ENCODE assay signal across 18 mouse cellular contexts in genomic region chr11:68324863-68325262, GRCm38 (mm10).
"Had no signal": no experiment of that assay in that cellular context is flagged by ENCODE, and none has a peak within 500 bp of the region (broad histone marks: within the 10 kb centered on the region; RNA-seq: fewer than 3 reads in every experiment).

No protein-coding gene starts in this region.

- H3K27ac ChIP-seq: kidney, postnatal 0 days; limb, embryonic 12.5 days; liver, embryonic 13.5 days; lung, embryonic 15.5 days; macrophage; midbrain, embryonic 15.5 days; neural tube, embryonic 12.5 days had no signal

- H3K36me3 ChIP-seq: limb, embryonic 12.5 days; liver, embryonic 13.5 days; lung, embryonic 15.5 days; midbrain, embryonic 15.5 days had no signal

- H3K27me3 ChIP-seq: limb, embryonic 12.5 days; liver, embryonic 13.5 days; lung, embryonic 15.5 days; midbrain, embryonic 15.5 days; neural tube, embryonic 12.5 days had no signal

- H3K9ac ChIP-seq: limb, embryonic 12.5 days; liver, embryonic 13.5 days; liver, postnatal 0 days; lung, embryonic 15.5 days; midbrain, embryonic 15.5 days; neural tube, embryonic 12.5 days had no signal

- DNase-seq: kidney, postnatal 36 days; layer of hippocampus, adult 9-11 months; layer of hippocampus, postnatal 36 days; liver; liver, embryonic 13.5 days; liver, postnatal 0 days; lung, postnatal 14 days; retina, postnatal 1 day; right cerebral cortex, postnatal 4 days; spleen, adult 18-20 months had no signal

- H3K4me3 ChIP-seq: limb, embryonic 12.5 days; liver, embryonic 13.5 days; lung, embryonic 15.5 days; megakaryocyte, embryonic 14.5 days; midbrain, embryonic 15.5 days; neural tube, embryonic 12.5 days had no signal

- H3K4me2 ChIP-seq: limb, embryonic 12.5 days; liver, embryonic 13.5 days; lung, embryonic 15.5 days; midbrain, embryonic 11.5 days; midbrain, embryonic 15.5 days; neural tube, embryonic 12.5 days had no signal

- ATAC-seq: liver, postnatal 0 days; midbrain, embryonic 15.5 days had no signal

- H3K9me3 ChIP-seq: limb, embryonic 12.5 days; liver, embryonic 13.5 days; lung, embryonic 15.5 days; midbrain, embryonic 15.5 days; neural tube, embryonic 12.5 days had no signal

- H3K4me1 ChIP-seq: limb, embryonic 12.5 days; liver, embryonic 13.5 days; lung, embryonic 15.5 days; midbrain, embryonic 15.5 days; neural tube, embryonic 12.5 days had no signal
